Mouse (Mus musculus): ENCODE measurements around the gene Krt19. TPM values are rescaled to one million over a fixed set of nuclear protein-coding genes. Genes with fewer than 3 reads are reported as not detected.
A peak's percentile ranks its signal among the peaks of the same experiment; 100 is the strongest.

The Krt19 gene
- polyA plus RNA-seq, 1 experiment = 0.85 TPM

- H3K4me3 ChIP-seq = no peak overlapping the region
- no peak overlapping the region for H3ac ChIP-seq (ENCODE audit: control insufficient read depth, insufficient read length)
- H3K4me2 ChIP-seq (ENCODE audit: low read depth) = peak overlapping the region; percentile 16
- TF ChIP-seq POLR2AphosphoS2 (IDR thresholded peaks at IDR 0.05; ENCODE audit: insufficient read length, low read depth) (no peak), CEBPB (IDR thresholded peaks at IDR 0.05; ENCODE audit: insufficient read depth, poor library complexity, severe bottlenecking) (no peak), USF1 (IDR thresholded peaks at IDR 0.05; ENCODE audit: low read depth) (peak; percentile 72), E2F4 (IDR thresholded peaks at IDR 0.05; ENCODE audit: insufficient read depth) (no peak)
- no peaks in the 10 kb centered on the region for H3K79me2 ChIP-seq (ENCODE audit: control insufficient read depth, insufficient read depth)
- no peaks in the 10 kb centered on the region for H3K27me3 ChIP-seq (ENCODE audit: control insufficient read depth, insufficient read depth, insufficient read length)
- H3K36me3 ChIP-seq (ENCODE audit: control insufficient read depth, insufficient read depth) = no peaks in the 10 kb centered on the region
Observed at GRCm38 (mm10) chr11:100112935-100113741, 35.3 kb downstream of the Krt19 start.

DNA sequence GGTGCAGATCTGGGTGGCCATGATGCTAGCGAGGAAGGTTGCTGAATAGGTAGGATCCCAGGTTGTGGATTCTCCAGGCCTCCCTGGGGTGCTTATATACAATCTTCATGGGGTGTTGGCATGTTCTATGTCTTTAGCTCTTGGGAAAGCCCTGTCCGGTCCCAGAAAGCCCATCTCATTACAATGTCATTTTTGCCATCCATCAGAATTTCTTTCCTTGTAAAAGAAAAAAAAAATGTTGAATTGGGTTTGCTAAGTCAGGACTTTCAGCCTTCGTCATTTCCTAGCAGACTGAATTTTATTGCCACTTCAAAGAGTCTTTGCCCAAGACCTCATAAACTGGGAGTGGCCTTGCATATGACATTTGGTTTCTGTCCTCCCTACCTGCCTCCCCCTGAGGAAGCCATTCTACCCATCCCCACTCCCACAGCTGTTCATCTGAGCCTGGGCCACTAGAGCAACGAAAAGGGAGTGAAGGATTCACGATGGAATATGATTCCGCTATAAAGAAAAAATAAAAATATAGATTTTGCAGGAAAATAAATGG is 42.8 kb downstream of the Krt19 start, which contains the start of gene Krt36:
Gene Krt36 (minus strand): TSS at position 51 of the 547 bp plus-strand sequence.
- no peak within 1 kb of the TSS for H3K4me2 ChIP-seq (ENCODE audit: low read depth)
- no peak within 1 kb of the TSS for H3K4me3 ChIP-seq
- no peak for TF ChIP-seq TCF3 (IDR thresholded peaks at IDR 0.05; ENCODE audit: insufficient read length, low read depth)
- no peak for TF ChIP-seq SRF (IDR thresholded peaks at IDR 0.05; ENCODE audit: control insufficient read depth, insufficient read length, low read depth)
- TF ChIP-seq CEBPB (IDR thresholded peaks at IDR 0.05; ENCODE audit: insufficient read depth, poor library complexity, severe bottlenecking) = no peak
- TF ChIP-seq POLR2A (IDR thresholded peaks at IDR 0.05; ENCODE audit: insufficient read length, low read depth) = no peak
- TF ChIP-seq MYOG (IDR thresholded peaks at IDR 0.05; ENCODE audit: control insufficient read depth in 1 of 3, insufficient read depth in 1 of 3, insufficient read length in 2 of 3, low read depth in 2 of 3) = no peak
- TF ChIP-seq TCF12 (IDR thresholded peaks at IDR 0.05; ENCODE audit: insufficient read depth, poor library complexity, severe bottlenecking) = no peak
- no peak for TF ChIP-seq REST (IDR thresholded peaks at IDR 0.05; ENCODE audit: insufficient read depth, insufficient read length)
- TF ChIP-seq USF1 (IDR thresholded peaks at IDR 0.05; ENCODE audit: low read depth) = no peak
- H3K27me3 ChIP-seq (ENCODE audit: control insufficient read depth, insufficient read depth, insufficient read length) = no peaks in the 10 kb centered on the region
- no peak within 1 kb of the TSS for H3ac ChIP-seq (ENCODE audit: control insufficient read depth, insufficient read length)
- H3K36me3 ChIP-seq (ENCODE audit: control insufficient read depth, insufficient read depth) = no peaks in the 10 kb centered on the region
- H3K79me2 ChIP-seq (ENCODE audit: control insufficient read depth, insufficient read depth) = no peaks in the 10 kb centered on the region

DNA sequence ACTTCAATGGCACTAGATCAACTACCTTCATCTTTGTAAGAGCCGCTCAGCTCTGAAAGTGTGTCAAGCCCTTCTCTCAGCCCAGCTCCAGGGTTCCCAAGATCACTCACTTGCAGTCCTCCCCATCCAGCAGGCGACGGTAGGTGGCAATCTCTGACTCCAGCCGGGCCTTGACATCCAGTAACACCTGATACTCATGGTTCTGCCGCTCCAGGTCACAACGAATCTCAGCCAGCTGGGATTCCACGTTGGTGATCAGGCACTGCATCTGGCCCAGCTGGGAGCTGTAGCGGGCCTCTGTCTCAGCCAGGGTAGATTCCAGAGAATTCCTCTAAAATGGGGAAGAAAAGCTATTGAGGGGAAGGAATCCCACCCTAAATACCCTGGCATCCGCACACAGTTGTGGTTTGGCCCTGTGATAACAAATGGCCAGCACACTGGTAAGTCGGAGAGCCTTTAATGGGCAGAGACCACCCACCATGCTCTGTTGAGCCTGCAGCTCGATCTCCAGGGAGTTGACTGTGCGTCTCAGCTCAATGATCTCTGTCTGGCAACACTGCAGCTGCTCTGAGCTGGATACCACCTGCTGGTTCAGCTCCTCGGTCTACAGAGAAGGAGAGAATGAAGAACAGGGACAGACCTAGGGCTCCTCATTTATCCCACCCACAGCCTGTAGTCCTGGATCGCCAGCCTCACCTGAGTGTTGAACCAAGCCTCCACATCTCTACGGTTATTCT is 45.6 kb downstream of the Krt19 start:
- H3K4me2 ChIP-seq (ENCODE audit: low read depth) = no peak overlapping the region
- no peaks in the 10 kb centered on the region for H3K79me2 ChIP-seq (ENCODE audit: control insufficient read depth, insufficient read depth)
- TF ChIP-seq POLR2A (IDR thresholded peaks at IDR 0.05; ENCODE audit: insufficient read length, low read depth) (no peak), MYOD1 (IDR thresholded peaks at IDR 0.05; ENCODE audit: control insufficient read depth in 1 of 3, insufficient read length in 2 of 3, low read depth in 2 of 3) (peak in 1 of 3 experiments; percentile 32), E2F4 (IDR thresholded peaks at IDR 0.05; ENCODE audit: insufficient read depth) (no peak), TCF3 (IDR thresholded peaks at IDR 0.05; ENCODE audit: insufficient read length, low read depth) (no peak)
- no peak overlapping the region for H3K4me3 ChIP-seq
- no peaks in the 10 kb centered on the region for H3K27me3 ChIP-seq (ENCODE audit: control insufficient read depth, insufficient read depth, insufficient read length)
- H3K36me3 ChIP-seq (ENCODE audit: control insufficient read depth, insufficient read depth) = no peaks in the 10 kb centered on the region
- H3ac ChIP-seq (ENCODE audit: control insufficient read depth, insufficient read length) = no peak overlapping the region

DNA sequence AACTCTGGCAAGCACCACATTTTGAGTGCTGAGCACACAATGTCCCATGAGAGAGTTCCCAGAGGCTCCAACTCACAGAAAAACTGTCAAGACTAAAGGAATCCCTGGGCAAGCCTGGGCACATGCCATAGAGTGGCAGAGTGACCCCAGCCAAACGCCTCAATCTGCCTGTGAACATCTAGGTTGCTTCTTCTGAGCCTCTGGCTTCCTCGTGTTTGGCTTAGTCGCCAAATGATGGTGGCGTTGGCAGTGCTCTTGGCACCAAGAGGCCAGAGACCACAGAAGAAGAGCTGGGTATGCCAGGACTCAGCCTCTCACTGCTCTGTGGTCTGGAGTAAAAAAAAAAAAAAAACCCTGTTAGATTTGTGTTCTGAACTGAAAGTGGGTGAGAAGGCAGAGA is 48.1 kb downstream of the Krt19 start:
- Histone ChIP-seq H3K27me3 (ENCODE audit: control insufficient read depth, insufficient read depth, insufficient read length) (peaks cover 8% of the 10 kb centered on the region), H3K36me3 (ENCODE audit: control insufficient read depth, insufficient read depth) (no peaks in the 10 kb centered on the region), H3K4me2 (ENCODE audit: low read depth) (no peak overlapping the region), H3K4me3 (no peak overlapping the region), H3K79me2 (ENCODE audit: control insufficient read depth, insufficient read depth) (no peaks in the 10 kb centered on the region), H3ac (ENCODE audit: control insufficient read depth, insufficient read length) (no peak overlapping the region)
- no peak for TF ChIP-seq MAX (IDR thresholded peaks at IDR 0.05; ENCODE audit: low read depth)
- TF ChIP-seq POLR2AphosphoS2 (IDR thresholded peaks at IDR 0.05; ENCODE audit: insufficient read length, low read depth) = no peak
- TF ChIP-seq MYOD1 (IDR thresholded peaks at IDR 0.05; ENCODE audit: control insufficient read depth in 1 of 3, insufficient read length in 2 of 3, low read depth in 2 of 3) = no peak
- TF ChIP-seq TCF3 (IDR thresholded peaks at IDR 0.05; ENCODE audit: insufficient read length, low read depth) = no peak
- no peak for TF ChIP-seq E2F4 (IDR thresholded peaks at IDR 0.05; ENCODE audit: insufficient read depth)
- no peak for TF ChIP-seq POLR2A (IDR thresholded peaks at IDR 0.05; ENCODE audit: insufficient read length, low read depth)
- TF ChIP-seq TCF12 (IDR thresholded peaks at IDR 0.05; ENCODE audit: insufficient read depth, poor library complexity, severe bottlenecking) = no peak
- TF ChIP-seq MYOG (IDR thresholded peaks at IDR 0.05; ENCODE audit: control insufficient read depth in 1 of 3, insufficient read depth in 1 of 3, insufficient read length in 2 of 3, low read depth in 2 of 3) = no peak
- no peak for TF ChIP-seq CEBPB (IDR thresholded peaks at IDR 0.05; ENCODE audit: insufficient read depth, poor library complexity, severe bottlenecking)
- no peak for TF ChIP-seq REST (IDR thresholded peaks at IDR 0.05; ENCODE audit: insufficient read depth, insufficient read length)
- no peak for TF ChIP-seq SRF (IDR thresholded peaks at IDR 0.05; ENCODE audit: control insufficient read depth, insufficient read length, low read depth)

- TF ChIP-seq MYOD1 (IDR thresholded peaks at IDR 0.05; ENCODE audit: control insufficient read depth in 1 of 3, insufficient read length in 2 of 3, low read depth in 2 of 3) (no peak), POLR2AphosphoS2 (IDR thresholded peaks at IDR 0.05; ENCODE audit: insufficient read length, low read depth) (no peak), MYOG (IDR thresholded peaks at IDR 0.05; ENCODE audit: control insufficient read depth in 1 of 3, insufficient read depth in 1 of 3, insufficient read length in 2 of 3, low read depth in 2 of 3) (no peak), MAX (IDR thresholded peaks at IDR 0.05; ENCODE audit: low read depth) (no peak)
- Histone ChIP-seq H3ac (ENCODE audit: control insufficient read depth, insufficient read length) (no peak overlapping the region), H3K27me3 (ENCODE audit: control insufficient read depth, insufficient read depth, insufficient read length) (peaks cover 12% of the 10 kb centered on the region), H3K4me2 (ENCODE audit: low read depth) (no peak overlapping the region), H3K79me2 (ENCODE audit: control insufficient read depth, insufficient read depth) (no peaks in the 10 kb centered on the region), H3K4me3 (no peak overlapping the region), H3K36me3 (ENCODE audit: control insufficient read depth, insufficient read depth) (no peaks in the 10 kb centered on the region)
Observed at GRCm38 (mm10) chr11:100097819-100098218, 50.6 kb downstream of the Krt19 start.
